Mouse (Mus musculus) right cerebral cortex, adult 2 months (tissue): ENCODE measurements around the gene Skint1.
A peak's percentile ranks its signal among the peaks of the same experiment; 100 is the strongest.
"Not testable (repeated sequence)": the region's sequence is repeated elsewhere in the genome, so short reads cannot be mapped to it uniquely, and the experiment has no call there.

ENCODE experiments used
- DNase-seq, 2 experiments: peaks; one replicate each; pipeline ENCODE4 v3.0.0; 2021 to 2022; ENCODE audit warnings: low spot score in 2 of 2

Skint1 gene

DNA sequence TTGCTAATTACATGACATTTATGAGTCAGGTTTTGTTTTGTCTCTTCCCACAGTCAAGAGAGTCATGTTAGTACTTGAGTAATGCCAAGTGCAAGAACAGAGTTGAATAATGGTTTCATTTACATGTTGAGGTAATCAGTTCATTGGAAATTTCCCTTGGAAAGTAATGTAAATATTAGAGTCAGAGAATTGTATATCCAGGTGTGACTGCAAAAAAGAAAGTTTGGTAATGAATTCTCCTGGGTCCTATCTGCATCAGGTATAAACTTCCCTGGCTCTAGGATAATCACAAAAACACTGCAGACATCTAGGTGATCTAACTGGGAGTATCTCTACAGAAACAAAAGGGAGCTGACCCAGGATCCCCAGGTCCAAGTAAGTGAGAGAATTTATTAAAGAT, at the start of gene Skint1:
Skint1 (plus strand) TSS at position 301 of the 400 bp plus-strand sequence.
- no peak for DNase-seq

DNA sequence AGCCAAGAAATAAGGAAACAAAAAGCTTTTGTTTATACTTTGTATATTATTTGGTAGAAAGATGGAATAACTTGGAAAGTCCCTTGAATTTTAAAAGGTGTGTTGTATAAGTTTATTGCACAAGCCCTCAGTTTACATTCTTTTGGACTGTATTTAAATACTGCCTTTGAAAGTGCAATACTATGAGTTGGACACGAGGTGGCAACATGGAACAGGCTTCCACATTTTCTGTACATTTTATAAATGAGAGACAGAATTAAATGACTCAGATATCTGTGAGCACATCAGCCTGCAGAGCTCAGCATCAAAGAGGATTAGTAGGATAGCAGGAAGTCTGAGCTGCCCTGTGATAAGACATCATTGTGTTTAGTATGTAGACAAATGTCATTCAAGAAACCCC, 44.8 kb upstream of the Skint1 start:
- DNase-seq, result peak; percentile 1 to 5

DNA sequence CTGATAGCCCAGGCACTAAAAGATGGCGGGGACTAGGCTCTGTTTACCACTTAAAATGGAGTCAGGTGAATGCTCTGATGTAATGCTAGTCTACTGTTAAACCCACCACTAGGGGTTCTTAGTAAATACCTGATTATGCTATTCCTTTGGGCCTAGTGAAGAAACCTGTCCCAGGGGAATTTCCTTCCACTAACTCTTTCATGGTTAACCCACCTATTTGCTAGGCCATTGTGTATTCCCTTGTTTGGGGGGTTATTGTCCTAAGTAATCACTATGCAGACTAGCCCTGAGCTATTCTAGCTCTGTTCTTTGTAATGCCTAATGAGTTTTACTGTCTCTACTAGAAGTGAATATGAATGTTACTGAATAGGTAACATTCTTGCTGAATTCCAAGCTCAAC, 42.8 kb upstream of the Skint1 start:
- not testable (repeated sequence) for DNase-seq

DNA sequence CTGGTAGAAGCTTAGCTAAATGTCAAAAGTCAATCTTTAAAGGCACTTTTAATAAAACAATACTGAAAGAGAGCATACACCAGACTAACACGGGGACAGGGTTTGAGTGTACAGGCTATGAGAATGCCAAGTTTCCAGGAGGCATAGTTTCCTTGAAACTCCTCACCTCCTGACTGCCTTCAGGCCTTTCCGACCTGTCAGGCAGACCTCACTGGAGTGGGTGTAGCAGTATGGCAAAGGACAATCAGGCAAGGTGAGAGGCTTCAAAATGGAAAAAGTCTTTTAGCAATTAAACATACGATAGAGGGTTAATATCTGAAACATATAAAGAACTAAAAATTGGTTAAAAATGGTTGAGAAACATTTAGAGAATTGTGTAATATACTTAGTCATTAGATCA, 42.4 kb upstream of the Skint1 start:
- no peak for DNase-seq

DNA sequence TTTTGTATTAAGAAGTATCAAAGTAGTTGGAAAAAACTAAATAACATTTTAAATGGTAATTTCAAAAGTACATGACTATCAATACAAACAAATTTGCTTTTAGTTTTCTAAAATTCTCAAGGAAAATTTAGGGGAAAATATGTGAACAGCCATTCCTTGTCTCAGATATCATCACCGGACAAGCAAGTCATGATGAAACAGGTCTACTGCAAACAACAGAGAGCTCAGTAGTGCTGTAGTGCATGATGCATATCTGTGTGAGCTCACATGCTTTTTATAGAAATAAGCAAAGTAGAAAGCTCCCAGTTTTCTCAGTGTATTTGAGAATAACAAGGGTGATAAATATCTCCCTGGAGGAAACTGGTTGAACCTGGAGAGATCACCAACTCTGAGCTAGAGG, 33.4 kb upstream of the Skint1 start, which contains the start of gene Skint7:
Skint7 (plus strand) TSS at position 301 of the 400 bp plus-strand sequence.
- no peak for DNase-seq

DNA sequence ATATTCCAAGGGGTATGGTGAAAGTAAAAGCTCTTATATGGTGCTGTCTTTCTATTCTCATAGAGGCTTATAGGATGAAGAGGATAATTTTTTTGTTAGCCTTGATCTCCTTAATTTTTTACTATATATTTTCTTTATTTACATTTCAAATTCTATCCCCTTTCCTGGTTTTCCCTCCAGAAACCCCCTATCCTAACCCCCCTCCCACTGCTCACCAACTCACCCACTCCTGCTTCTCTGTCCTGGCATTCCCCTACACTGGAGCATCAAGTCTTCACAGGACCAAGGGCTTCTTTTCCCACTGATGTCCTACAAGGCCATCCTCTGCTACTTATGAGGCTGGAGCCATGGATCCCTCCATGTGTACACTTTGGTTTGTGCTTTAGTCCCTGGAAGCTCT, 65.6 kb downstream of the Skint1 start, which contains the start of gene Skint4:
Skint4 (plus strand) TSS at position 301 of the 400 bp plus-strand sequence.
- DNase-seq, result no peak
